Comparison of ENCODE assay signal across 14 mouse cellular contexts in the genomic region with DNA sequence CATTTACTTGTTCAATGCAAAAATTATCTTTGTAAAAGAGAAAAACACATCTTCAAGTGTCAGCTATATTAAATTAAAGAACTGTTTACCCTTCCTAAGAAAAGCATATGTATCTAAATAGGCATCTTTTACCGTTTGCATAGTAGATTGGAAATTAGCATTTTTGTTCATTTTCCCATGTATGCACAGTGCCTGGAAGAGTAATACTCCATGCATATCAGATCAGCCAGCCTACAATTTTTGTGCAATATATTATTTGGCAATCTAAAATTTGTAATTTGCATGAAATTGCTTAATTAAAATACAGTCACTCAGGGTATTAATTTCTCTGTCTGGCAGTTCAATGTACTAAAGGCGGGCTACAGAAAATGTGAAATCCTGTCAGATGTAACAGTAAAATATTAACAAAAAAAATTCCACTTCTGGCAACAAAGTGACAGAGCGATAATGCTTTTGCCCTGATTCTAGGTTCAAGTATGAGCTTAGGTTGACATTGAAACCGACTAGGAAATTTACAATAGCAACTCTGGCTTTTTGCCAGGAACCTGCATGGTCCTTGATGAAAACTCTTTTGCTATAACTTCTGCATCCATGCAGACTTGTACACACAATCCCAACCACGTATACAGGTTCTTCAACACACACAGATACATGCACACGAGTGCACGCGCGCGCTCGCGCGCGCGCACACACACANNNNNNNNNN.
"Had no signal": no experiment of that assay in that cellular context is flagged by ENCODE, and none has a peak within 500 bp of the region (broad histone marks: within the 10 kb centered on the region; RNA-seq: fewer than 3 reads in every experiment).

No protein-coding gene starts in this region.

- H3K36me3 ChIP-seq: liver, embryonic 13.5 days; neural tube, embryonic 15.5 days had no signal

- ATAC-seq: liver, postnatal 0 days had no signal

- H3K27ac ChIP-seq: layer of hippocampus, adult 2 months; liver, embryonic 13.5 days; neural tube, embryonic 15.5 days had no signal

- H3K4me3 ChIP-seq: layer of hippocampus, adult 2 months; liver, embryonic 13.5 days; myocyte; neural tube, embryonic 15.5 days had no signal

- H3K9me3 ChIP-seq: liver, embryonic 13.5 days; neural tube, embryonic 15.5 days had no signal

- H3K4me2 ChIP-seq: liver, embryonic 13.5 days; midbrain, embryonic 11.5 days; neural tube, embryonic 15.5 days had no signal

- H3K4me1 ChIP-seq: liver, embryonic 13.5 days had no signal

- DNase-seq: kidney, adult 18-20 months; kidney, postnatal 10 days; kidney, postnatal 4 days; liver; liver, embryonic 13.5 days; liver, postnatal 0 days; right cerebral cortex, postnatal 4 days; spleen, adult 18-20 months; thymus, adult 18-20 months; thymus, postnatal 25 days had no signal

- H3K27me3 ChIP-seq: neural tube, embryonic 15.5 days had no signal

- H3K9ac ChIP-seq: liver, embryonic 13.5 days; liver, postnatal 0 days; neural tube, embryonic 15.5 days had no signal
